Mouse (Mus musculus): ENCODE results near the gene Il23r. TPM values are rescaled to one million over a fixed set of nuclear protein-coding genes. Genes with fewer than 3 reads are reported as not detected.

Il23r gene
- total and polyA plus RNA-seq, 3 experiments, result 0.05 TPM; not detected in 2

GRCm38 (mm10) chr6:67459424-67459823 is 32.2 kb downstream of the Il23r start:
- ATAC-seq (ENCODE audit: extremely low read depth, insufficient number of reproducible peaks, low FRiP score, poor library complexity, severe bottlenecking), result no peak
- H3K27me3 ChIP-seq (ENCODE audit: insufficient read depth, low read length), result no peaks in the 10 kb centered on the region; the same call in 1 of the 2 replicates
- DNase-seq (ENCODE audit: low spot score), result no peak
- no peaks in the 10 kb centered on the region for H3K36me3 ChIP-seq (replicated peaks)
- H3K4me1 ChIP-seq (ENCODE audit: insufficient read depth, low read depth, low read length), result no peaks in the 10 kb centered on the region
- TF ChIP-seq TAL1 (conservative IDR thresholded peaks at IDR 0.05; ENCODE audit: low read depth, low read length) (no peak), GATA1 (IDR thresholded peaks at IDR 0.05; ENCODE audit: borderline replicate concordance, low read length) (no peak), CTCF (IDR thresholded peaks at IDR 0.05; ENCODE audit: low read depth, low read length) (no peak), GATA2 (IDR thresholded peaks at IDR 0.05; ENCODE audit: borderline replicate concordance, low read depth, low read length) (no peak), POLR2AphosphoS5 (IDR thresholded peaks at IDR 0.05; ENCODE audit: insufficient replicate concordance, low read depth, low read length) (no peak)
- no peak overlapping the region for H3K4me3 ChIP-seq (ENCODE audit: low read depth, low read length)
- no peaks in the 10 kb centered on the region for H3K9me3 ChIP-seq (replicated peaks)

- no peak for TF ChIP-seq GATA2 (IDR thresholded peaks at IDR 0.05; ENCODE audit: borderline replicate concordance, low read depth, low read length)
- no peak for TF ChIP-seq TAL1 (conservative IDR thresholded peaks at IDR 0.05; ENCODE audit: low read depth, low read length)
- TF ChIP-seq CTCF (IDR thresholded peaks at IDR 0.05; ENCODE audit: low read depth, low read length), result no peak
- TF ChIP-seq POLR2AphosphoS5 (IDR thresholded peaks at IDR 0.05; ENCODE audit: insufficient replicate concordance, low read depth, low read length), result no peak
- no peak for TF ChIP-seq GATA1 (IDR thresholded peaks at IDR 0.05; ENCODE audit: borderline replicate concordance, low read length)
- no peak for DNase-seq (ENCODE audit: low spot score)
- H3K27me3 ChIP-seq (ENCODE audit: insufficient read depth, low read length), result peaks cover 5% of the 10 kb centered on the region
- H3K4me1 ChIP-seq (ENCODE audit: insufficient read depth, low read depth, low read length), result no peaks in the 10 kb centered on the region
- no peak for ATAC-seq (ENCODE audit: extremely low read depth, insufficient number of reproducible peaks, low FRiP score, poor library complexity, severe bottlenecking)
- H3K9me3 ChIP-seq (replicated peaks), result no peaks in the 10 kb centered on the region
- H3K36me3 ChIP-seq (replicated peaks), result no peaks in the 10 kb centered on the region
- no peak overlapping the region for H3K4me3 ChIP-seq (ENCODE audit: low read depth, low read length)
Measured at GRCm38 (mm10) chr6:67451330-67451729, 40.3 kb downstream of the Il23r start.

- H3K4me1 ChIP-seq (ENCODE audit: insufficient read depth, low read depth, low read length), result no peaks in the 10 kb centered on the region
- no peak overlapping the region for H3K4me3 ChIP-seq (ENCODE audit: low read depth, low read length)
- H3K27me3 ChIP-seq (ENCODE audit: insufficient read depth, low read length), result peaks cover 5% of the 10 kb centered on the region
- H3K9me3 ChIP-seq (replicated peaks), result no peaks in the 10 kb centered on the region
- H3K36me3 ChIP-seq (replicated peaks), result no peaks in the 10 kb centered on the region
- TF ChIP-seq CTCF (IDR thresholded peaks at IDR 0.05; ENCODE audit: low read depth, low read length), result no peak
- TF ChIP-seq POLR2AphosphoS5 (IDR thresholded peaks at IDR 0.05; ENCODE audit: insufficient replicate concordance, low read depth, low read length), result no peak
- TF ChIP-seq GATA1 (IDR thresholded peaks at IDR 0.05; ENCODE audit: borderline replicate concordance, low read length), result no peak
- ATAC-seq (ENCODE audit: extremely low read depth, insufficient number of reproducible peaks, low FRiP score, poor library complexity, severe bottlenecking) (0 out of 2 replicates have a peak, but pooled peaks have one; percentile 8), DNase-seq (ENCODE audit: low spot score) (no peak)
Measured at GRCm38 (mm10) chr6:67445866-67446265, 45.8 kb downstream of the Il23r start.

GRCm38 (mm10) chr6:67443124-67443523 is 48.5 kb downstream of the Il23r start:
- Histone ChIP-seq H3K4me1 (ENCODE audit: insufficient read depth, low read depth, low read length) (no peaks in the 10 kb centered on the region), H3K27me3 (ENCODE audit: insufficient read depth, low read length) (peaks cover 5% of the 10 kb centered on the region), H3K9me3 (replicated peaks) (no peaks in the 10 kb centered on the region), H3K36me3 (replicated peaks) (no peaks in the 10 kb centered on the region), H3K4me3 (ENCODE audit: low read depth, low read length) (no peak overlapping the region)
- TF ChIP-seq GATA1 (IDR thresholded peaks at IDR 0.05; ENCODE audit: borderline replicate concordance, low read length) (no peak), GATA2 (IDR thresholded peaks at IDR 0.05; ENCODE audit: borderline replicate concordance, low read depth, low read length) (no peak), TAL1 (conservative IDR thresholded peaks at IDR 0.05; ENCODE audit: low read depth, low read length) (no peak), POLR2AphosphoS5 (IDR thresholded peaks at IDR 0.05; ENCODE audit: insufficient replicate concordance, low read depth, low read length) (no peak), CTCF (IDR thresholded peaks at IDR 0.05; ENCODE audit: low read depth, low read length) (no peak)
- DNase-seq (ENCODE audit: low spot score) (no peak), ATAC-seq (ENCODE audit: extremely low read depth, insufficient number of reproducible peaks, low FRiP score, poor library complexity, severe bottlenecking) (no peak)

- TF ChIP-seq GATA1 (IDR thresholded peaks at IDR 0.05; ENCODE audit: borderline replicate concordance, low read length), result no peak
- TF ChIP-seq POLR2AphosphoS5 (IDR thresholded peaks at IDR 0.05; ENCODE audit: insufficient replicate concordance, low read depth, low read length), result no peak
- no peak for TF ChIP-seq GATA2 (IDR thresholded peaks at IDR 0.05; ENCODE audit: borderline replicate concordance, low read depth, low read length)
- TF ChIP-seq TAL1 (conservative IDR thresholded peaks at IDR 0.05; ENCODE audit: low read depth, low read length), result no peak
- no peak for TF ChIP-seq CTCF (IDR thresholded peaks at IDR 0.05; ENCODE audit: low read depth, low read length)
- Histone ChIP-seq H3K4me3 (ENCODE audit: low read depth, low read length) (no peak overlapping the region), H3K36me3 (replicated peaks) (no peaks in the 10 kb centered on the region), H3K9me3 (replicated peaks) (no peaks in the 10 kb centered on the region), H3K4me1 (ENCODE audit: insufficient read depth, low read depth, low read length) (0 out of 2 replicates have a peak, but pooled peaks cover 4% of the 10 kb centered on the region), H3K27me3 (ENCODE audit: insufficient read depth, low read length) (peaks cover 3% of the 10 kb centered on the region; the same call in 1 of the 2 replicates)
- no peak for ATAC-seq (ENCODE audit: extremely low read depth, insufficient number of reproducible peaks, low FRiP score, poor library complexity, severe bottlenecking)
- no peak for DNase-seq (ENCODE audit: low spot score)
Measured at GRCm38 (mm10) chr6:67437814-67438385, 53.8 kb downstream of the Il23r start.

GRCm38 (mm10) chr6:67437028-67437427 is 54.6 kb downstream of the Il23r start:
- no peaks in the 10 kb centered on the region for H3K9me3 ChIP-seq (replicated peaks)
- H3K4me3 ChIP-seq (ENCODE audit: low read depth, low read length), result no peak overlapping the region
- 0 out of 2 replicates have a peak, but pooled peaks cover 4% of the 10 kb centered on the region for H3K4me1 ChIP-seq (ENCODE audit: insufficient read depth, low read depth, low read length)
- H3K36me3 ChIP-seq (replicated peaks), result no peaks in the 10 kb centered on the region
- peaks cover 3% of the 10 kb centered on the region; the same call in 1 of the 2 replicates for H3K27me3 ChIP-seq (ENCODE audit: insufficient read depth, low read length)
- TF ChIP-seq GATA2 (IDR thresholded peaks at IDR 0.05; ENCODE audit: borderline replicate concordance, low read depth, low read length), result no peak
- ATAC-seq (ENCODE audit: extremely low read depth, insufficient number of reproducible peaks, low FRiP score, poor library complexity, severe bottlenecking) (no peak), DNase-seq (ENCODE audit: low spot score) (no peak)

All from G1E (cell line).